Mouse (Mus musculus) olfactory bulb, adult 2 months (tissue): ENCODE results near the gene Mpdz.

Experiments used
- CTCF ChIP-seq: fragments of 200-500 bp; IDR thresholded peaks from 2 replicates; pipeline ENCODE4 v1.5.1; 2012; ENCODE audit warnings: low read depth, mild to moderate bottlenecking, low read length, moderate library complexity; ENCODE audit not compliant: insufficient read depth
- POLR2A ChIP-seq: fragments of 200-500 bp; IDR thresholded peaks from 2 replicates; pipeline ENCODE4 v1.6.1; 2012; ENCODE audit warnings: mild to moderate bottlenecking, low read depth, low read length, moderate library complexity; ENCODE audit not compliant: insufficient read depth

DNA sequence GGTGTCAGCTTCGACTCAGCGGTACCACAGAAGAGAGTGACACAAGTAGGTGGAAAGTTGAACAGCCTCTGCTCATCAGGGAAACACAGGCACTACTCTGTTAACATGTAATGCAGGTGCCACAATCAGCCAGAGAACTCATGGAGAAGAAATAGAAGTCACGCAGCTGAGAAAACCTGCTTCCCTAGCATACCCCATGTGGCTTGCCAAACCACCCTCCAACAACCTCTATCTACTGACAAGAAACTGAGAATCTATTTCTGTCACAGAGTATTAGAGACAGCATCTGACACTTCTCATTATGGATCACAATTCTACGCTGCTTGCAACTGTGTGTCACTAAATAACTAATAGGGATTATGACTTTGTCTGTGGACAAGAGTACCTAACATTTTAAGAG lies 70.3 kb downstream of the Mpdz start:
- TF ChIP-seq CTCF, result no peak
- no peak for TF ChIP-seq POLR2A
